ENCODE assay signal across 25 mouse cellular contexts in genomic region chr2:4435051-4435450, GRCm38 (mm10).
DNase-seq lines count a peak whose midpoint lies in the region; ATAC-seq and TF ChIP-seq lines count a peak whose summit lies in the region.
"Had no signal": no experiment of that assay in that cellular context is flagged by ENCODE, and none has a peak within 500 bp of the region (broad histone marks: within the 10 kb centered on the region; RNA-seq: fewer than 3 reads in every experiment).

No protein-coding gene starts in this region.

- peaks cover 61% of the 10 kb centered on the region for H3K4me1 ChIP-seq in forebrain, embryonic 15.5 days
- peaks cover 15% of the 10 kb centered on the region for H3K4me1 ChIP-seq in forebrain, postnatal 0 days (ENCODE audit: insufficient read depth)
- peaks cover 69% of the 10 kb centered on the region for H3K4me1 ChIP-seq in neural tube, embryonic 13.5 days (replicated peaks)

- H3K27ac ChIP-seq in forebrain, embryonic 15.5 days (replicated peaks), result peak overlapping the region; percentile 92
- H3K27ac ChIP-seq in forebrain, postnatal 0 days (ENCODE audit: low read depth, low read length), result no peak overlapping the region
- H3K27ac ChIP-seq in neural tube, embryonic 13.5 days (replicated peaks), result 0 out of 2 replicates have a peak overlapping the region, but pooled peaks have one; percentile 15
- H3K27ac ChIP-seq: embryonic facial prominence, embryonic 15.5 days; kidney, postnatal 0 days; left cerebral cortex, adult 2 months; liver, embryonic 13.5 days; stomach, embryonic 15.5 days had no signal

- H3K4me2 ChIP-seq in forebrain, embryonic 15.5 days (replicated peaks), result no peak overlapping the region
- no peak overlapping the region for H3K4me2 ChIP-seq in forebrain, postnatal 0 days (ENCODE audit: low read depth)
- no peak overlapping the region for H3K4me2 ChIP-seq in neural tube, embryonic 13.5 days
- H3K4me2 ChIP-seq: embryonic facial prominence, embryonic 15.5 days; liver, embryonic 13.5 days; stomach, embryonic 15.5 days had no signal

- H3K9me3 ChIP-seq in forebrain, embryonic 15.5 days, result no peaks in the 10 kb centered on the region
- no peaks in the 10 kb centered on the region for H3K9me3 ChIP-seq in forebrain, postnatal 0 days (ENCODE audit: low read length)
- H3K9me3 ChIP-seq in neural tube, embryonic 13.5 days, result no peaks in the 10 kb centered on the region
- H3K9me3 ChIP-seq: embryonic facial prominence, embryonic 15.5 days; liver, embryonic 13.5 days; stomach, embryonic 15.5 days had no signal

- no peak for DNase-seq in forebrain, postnatal 0 days
- peak; percentile 49 to 77 for DNase-seq in heart, adult 9 months (ENCODE audit: low spot score in 2 of 2)
- no peak for DNase-seq in heart, postnatal 4 days
- DNase-seq in neural tube, embryonic 10.5 days (ENCODE audit: extremely low spot score, low spot score), result no peak
- DNase-seq in skeletal muscle tissue, adult 2 months (ENCODE audit: low read depth, low spot score), result peak; percentile 18
- DNase-seq in kidney, adult 9 months, result no peak
- DNase-seq: adrenal gland, postnatal 14 days; cerebellum, adult 8-10 months; gastrocnemius, postnatal 14 days; kidney, adult 11 months; layer of hippocampus, adult 9-11 months; liver, embryonic 13.5 days; lung, adult 2 months; midbrain, embryonic 14.5 days; right cerebral cortex, adult 18-20 months; right cerebral cortex, postnatal 4 days; thymus, postnatal 4 days had no signal

- H3K36me3 ChIP-seq in forebrain, embryonic 15.5 days, result peaks cover 3% of the 10 kb centered on the region; the same call in 1 of the 2 replicates
- H3K36me3 ChIP-seq in forebrain, postnatal 0 days (ENCODE audit: insufficient read depth), result 0 out of 2 replicates have a peak, but pooled peaks cover 8% of the 10 kb centered on the region
- peaks cover 8% of the 10 kb centered on the region for H3K36me3 ChIP-seq in neural tube, embryonic 13.5 days
- H3K36me3 ChIP-seq: embryonic facial prominence, embryonic 15.5 days; liver, embryonic 13.5 days; stomach, embryonic 15.5 days had no signal

- WGBS in forebrain, embryonic 15.5 days, result 71% methylated on average over 8 of the region's 8 CpGs
- 59% methylated on average over 8 of the region's 8 CpGs for WGBS in forebrain, postnatal 0 days
- 79% methylated on average over 8 of the region's 8 CpGs for WGBS in neural tube, embryonic 13.5 days

- H3K9ac ChIP-seq in forebrain, embryonic 15.5 days (replicated peaks), result no peak overlapping the region
- H3K9ac ChIP-seq in forebrain, postnatal 0 days, result no peak overlapping the region
- H3K9ac ChIP-seq in neural tube, embryonic 13.5 days, result no peak overlapping the region
- H3K9ac ChIP-seq: embryonic facial prominence, embryonic 15.5 days; liver, embryonic 13.5 days; stomach, embryonic 15.5 days had no signal

- no peaks in the 10 kb centered on the region for H3K27me3 ChIP-seq in forebrain, embryonic 15.5 days
- H3K27me3 ChIP-seq in forebrain, postnatal 0 days (ENCODE audit: insufficient read depth, low read length), result no peaks in the 10 kb centered on the region
- no peaks in the 10 kb centered on the region for H3K27me3 ChIP-seq in neural tube, embryonic 13.5 days
- H3K27me3 ChIP-seq: embryonic facial prominence, embryonic 15.5 days; stomach, embryonic 15.5 days had no signal

- TF ChIP-seq CTCF in forebrain, postnatal 0 days (IDR thresholded peaks at IDR 0.05; ENCODE audit: low read depth), result no peak

- no peak for ATAC-seq in forebrain, embryonic 15.5 days (replicated peaks)
- ATAC-seq in forebrain, postnatal 0 days, result no peak
- no peak for ATAC-seq in neural tube, embryonic 13.5 days (ENCODE audit: low read depth)
- ATAC-seq: forebrain, embryonic 14.5 days had no signal

- no peak overlapping the region for H3K4me3 ChIP-seq in forebrain, embryonic 15.5 days
- no peak overlapping the region for H3K4me3 ChIP-seq in forebrain, postnatal 0 days (ENCODE audit: low read depth, low read length)
- no peak overlapping the region for H3K4me3 ChIP-seq in neural tube, embryonic 13.5 days
- H3K4me3 ChIP-seq: embryonic facial prominence, embryonic 15.5 days; left cerebral cortex, adult 2 months; liver, embryonic 13.5 days; megakaryocyte, embryonic 14.5 days; stomach, embryonic 15.5 days had no signal

Comparison
In these comparisons a context has a peak if more than half of its experiments do, and no peak if none do; other contexts are left out.
1. DNase-seq: peak in heart, adult 9 months (2 of 2) and skeletal muscle tissue, adult 2 months (single experiment); none in forebrain, postnatal 0 days (single experiment), heart, postnatal 4 days (single experiment), neural tube, embryonic 10.5 days (single experiment) and kidney, adult 9 months (single experiment).